Mouse (Mus musculus) spleen, embryonic (tissue): ENCODE measurements at regions not wholly inside any gene's neighbourhood (a gene's known extent, or its start where the extent isn't known, plus 50 kb on each side); places are given as distances from the start of the nearest gene placed in this dataset.

Experiments used
- CTCF ChIA-PET: fragments of 350-600 bp; sonication (Branson Sonifier 250); formaldehyde crosslinking; loops from one replicate; lab custom pipeline; 2022; lab: Charles Lee

DNA sequence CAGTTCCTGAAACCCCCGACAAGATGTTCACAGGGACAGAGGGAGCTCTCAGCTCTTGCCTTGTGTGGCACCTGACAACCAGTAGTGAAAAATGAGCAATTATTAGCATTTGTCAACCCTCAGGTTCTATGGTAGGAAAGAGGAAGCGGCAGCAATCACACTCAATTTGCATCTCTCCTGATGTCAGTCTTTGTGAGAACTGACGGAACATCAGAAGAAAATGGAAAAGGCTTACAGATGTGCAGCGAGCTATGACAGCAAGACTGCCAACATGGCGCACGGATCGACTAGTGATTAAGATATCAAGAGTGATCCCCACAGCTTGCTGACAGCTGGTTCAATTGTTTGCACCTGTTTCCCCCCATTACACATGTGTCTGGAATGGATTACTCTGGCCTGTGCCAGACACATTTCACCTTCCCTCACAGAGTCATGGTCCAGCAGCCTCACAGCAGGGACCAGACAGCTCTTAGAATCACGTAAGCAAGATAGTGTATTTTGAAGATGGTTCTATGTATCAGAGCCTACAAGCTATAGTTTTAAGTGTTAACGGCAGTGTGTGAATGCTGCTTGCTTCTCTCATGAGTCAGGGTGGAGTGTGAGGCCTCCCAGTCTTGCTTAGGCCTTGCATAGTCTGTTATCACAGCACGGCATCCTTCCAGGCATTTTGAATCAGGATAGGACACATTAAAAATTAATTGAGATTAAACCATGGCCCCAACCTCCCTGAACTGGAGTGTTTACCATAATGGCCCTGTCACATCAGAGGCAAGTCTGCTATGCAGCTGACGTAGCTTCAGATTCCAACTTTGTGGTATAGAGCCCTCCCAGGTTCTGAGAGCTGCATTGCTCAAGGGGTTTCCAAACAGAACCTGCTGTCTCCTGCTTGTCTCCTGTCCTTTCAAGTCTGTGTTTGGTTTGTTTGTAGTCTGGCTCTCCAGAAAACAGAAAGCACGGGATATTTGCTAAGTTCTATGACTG is 2258.0 kb downstream of the 4930444P10Rik start:
- CTCF ChIA-PET, result no interaction called here

DNA sequence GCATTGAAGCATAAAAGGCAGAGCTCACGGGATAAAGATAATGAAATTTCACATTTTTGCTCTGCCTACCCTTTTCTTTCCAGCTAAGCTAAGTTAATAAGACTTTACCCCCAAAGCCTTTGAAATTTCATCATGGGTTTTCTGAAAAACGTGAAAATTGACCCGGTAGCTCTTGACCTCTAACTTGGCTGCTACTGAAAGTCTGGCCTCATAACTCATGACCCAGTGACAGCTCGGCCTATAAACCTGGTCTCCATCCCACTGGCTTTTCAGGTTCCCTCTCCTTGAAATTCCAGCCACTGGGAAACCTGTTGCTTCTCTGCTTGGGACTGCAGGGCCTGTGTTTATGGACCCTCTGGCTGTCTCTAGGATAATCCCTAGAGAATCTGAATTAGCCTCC is 2285.3 kb downstream of the 4930444P10Rik start:
- CTCF ChIA-PET, result no interaction called here

- CTCF ChIA-PET, result no interaction called here
These were observed 2292.7 kb downstream of the 4930444P10Rik start for GRCm38 (mm10) chr1:13800460-13800859.

GRCm38 (mm10) chr1:13798848-13799247 is 2294.3 kb downstream of the 4930444P10Rik start:
- CTCF ChIA-PET, result no interaction called here

DNA sequence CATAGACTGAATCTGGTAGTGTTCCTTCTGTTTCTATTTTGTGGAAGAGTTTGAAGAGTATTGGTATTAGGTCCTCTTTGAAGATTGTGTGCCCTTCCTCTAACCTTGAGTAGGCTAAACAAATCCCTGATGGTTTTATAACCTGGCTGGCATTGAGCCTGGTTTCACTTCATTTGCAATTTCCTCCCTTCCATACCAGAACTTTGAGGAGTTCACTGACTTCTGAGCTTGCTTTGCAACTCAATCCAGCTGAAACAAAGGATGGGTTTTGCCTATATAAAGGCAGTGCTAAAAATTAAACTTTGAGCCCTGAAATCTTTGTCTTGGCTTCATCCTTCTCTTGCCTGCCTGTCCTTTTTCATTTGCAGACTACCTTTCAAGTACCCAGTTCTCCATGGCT is 2297.9 kb downstream of the 4930444P10Rik start:
- CTCF ChIA-PET, result no interaction called here

- CTCF ChIA-PET, result no interaction called here
These were observed 2303.6 kb downstream of the 4930444P10Rik start for GRCm38 (mm10) chr1:13789318-13790085.

DNA sequence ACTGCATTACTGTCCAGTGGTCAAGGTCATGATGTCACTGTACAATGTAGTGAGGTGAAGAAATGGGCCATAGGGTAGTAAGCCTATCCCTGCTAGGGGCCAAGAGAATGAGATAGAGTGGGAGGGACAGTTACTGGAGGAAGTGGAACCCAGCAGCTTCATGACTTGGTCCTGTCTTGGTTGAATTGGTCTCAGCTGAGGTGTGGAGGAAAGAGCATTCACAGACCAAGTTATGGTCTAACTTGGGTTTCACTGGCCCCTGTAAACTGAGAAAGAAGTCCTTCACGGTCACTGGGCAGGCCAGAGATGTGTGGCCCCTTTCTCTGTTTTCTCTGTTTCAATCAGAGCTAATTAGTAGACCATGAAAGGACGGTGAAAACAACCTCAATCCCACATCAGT is 2306.1 kb downstream of the 4930444P10Rik start:
- CTCF ChIA-PET, result interaction anchor here (1.5 kb wide), 1 partner anchor 16 kb away, joined by 4 read pairs; no protein-coding TSS in a partner anchor

DNA sequence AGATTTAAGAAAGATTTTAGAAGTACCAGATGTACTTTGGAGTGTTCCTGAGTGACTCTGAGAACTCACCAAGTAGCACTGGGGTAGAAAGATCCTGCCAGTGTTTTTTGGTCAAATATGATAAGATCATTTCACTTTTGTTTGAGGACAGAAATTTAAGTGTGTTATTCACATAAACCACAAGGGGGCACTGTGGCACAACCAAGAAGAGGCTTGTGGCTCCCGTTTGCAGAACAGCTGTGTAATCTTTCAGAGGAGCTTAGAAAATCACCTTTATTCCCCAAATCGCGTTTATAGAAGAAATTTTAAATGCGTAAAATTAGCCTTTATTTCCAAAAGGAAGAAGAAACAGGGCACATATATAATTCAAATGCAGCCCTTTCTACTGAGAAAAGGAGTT is 2308.7 kb downstream of the 4930444P10Rik start:
- CTCF ChIA-PET, result interaction anchor here (0.6 to 0.8 kb wide), 2 partner anchors 191 to 948 kb away, joined by 3 read pairs; no protein-coding TSS in a partner anchor

GRCm38 (mm10) chr1:13782633-13783032 is 2310.5 kb downstream of the 4930444P10Rik start:
- CTCF ChIA-PET, result no interaction called here

GRCm38 (mm10) chr1:13772106-13772505 is 2321.0 kb downstream of the 4930444P10Rik start:
- CTCF ChIA-PET, result no interaction called here

DNA sequence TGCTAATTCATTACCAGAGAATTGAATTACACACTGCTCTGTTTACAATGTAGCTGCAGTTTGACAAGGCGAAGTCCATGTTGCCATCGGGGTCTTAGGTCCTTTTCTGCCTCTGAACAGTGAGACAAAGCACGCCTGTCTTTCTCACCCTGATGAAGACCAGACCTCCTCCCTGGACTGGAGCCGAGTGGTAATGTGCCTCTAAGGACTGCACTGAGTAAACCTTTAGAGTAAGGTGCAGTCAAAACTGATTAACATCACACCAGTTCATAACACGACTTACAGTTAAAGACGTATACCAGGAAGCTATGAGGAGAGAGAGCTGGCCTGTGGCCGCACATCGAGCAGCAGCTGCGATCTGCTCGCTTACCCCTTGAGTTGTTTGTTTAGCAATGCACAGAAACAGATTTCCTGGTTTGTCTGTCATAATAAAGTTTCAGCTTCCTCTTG is 2322.1 kb downstream of the 4930444P10Rik start:
- CTCF ChIA-PET, result interaction anchor here (1.4 kb wide), 1 partner anchor 16 kb away, joined by 4 read pairs; no protein-coding TSS in a partner anchor

DNA sequence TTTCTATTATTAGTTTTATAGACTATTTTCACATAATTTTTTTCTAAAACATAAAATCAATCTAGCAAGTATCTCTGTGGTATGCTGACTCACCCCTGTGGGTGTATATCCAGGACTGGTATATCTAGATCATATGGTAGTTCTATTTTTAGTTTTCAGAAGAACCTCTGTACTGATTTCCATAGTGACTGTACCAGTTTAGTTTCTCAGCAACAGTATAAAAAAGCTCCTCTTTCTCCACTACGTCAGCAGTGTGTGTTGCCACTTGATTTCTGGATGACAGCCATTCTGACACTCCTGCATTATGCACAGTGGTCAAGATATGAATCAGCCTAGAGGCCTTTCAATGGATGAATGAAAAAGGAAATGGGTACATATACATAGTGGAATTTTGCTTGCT is 2338.6 kb downstream of the A830018L16Rik start:
- CTCF ChIA-PET, result no interaction called here

DNA sequence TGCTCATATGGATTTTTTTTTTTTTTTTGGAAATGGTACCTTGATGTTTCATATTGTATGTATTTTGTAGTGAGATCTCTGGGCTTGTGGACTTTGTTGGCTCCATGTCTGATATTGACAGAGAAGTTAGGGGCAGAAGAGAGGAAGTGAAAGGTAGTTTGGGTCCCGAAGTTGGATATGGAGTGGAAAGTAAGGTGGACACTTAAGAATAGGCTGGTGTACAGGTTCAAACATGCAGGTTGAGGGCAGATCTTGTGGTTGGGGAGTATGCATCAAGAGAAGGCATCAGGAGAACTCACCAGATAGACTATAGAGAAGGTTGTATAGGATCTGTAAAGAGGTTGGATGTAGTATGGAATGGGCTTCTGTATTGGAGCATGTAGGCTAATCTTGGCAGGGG is 2337.5 kb downstream of the A830018L16Rik start:
- CTCF ChIA-PET, result no interaction called here
